Mouse (Mus musculus): ENCODE data around the gene Gm2974.
"Not testable (repeated sequence)": the region's sequence is repeated elsewhere in the genome, so short reads cannot be mapped to it uniquely, and the experiment has no call there.

Gm2974 gene

DNA sequence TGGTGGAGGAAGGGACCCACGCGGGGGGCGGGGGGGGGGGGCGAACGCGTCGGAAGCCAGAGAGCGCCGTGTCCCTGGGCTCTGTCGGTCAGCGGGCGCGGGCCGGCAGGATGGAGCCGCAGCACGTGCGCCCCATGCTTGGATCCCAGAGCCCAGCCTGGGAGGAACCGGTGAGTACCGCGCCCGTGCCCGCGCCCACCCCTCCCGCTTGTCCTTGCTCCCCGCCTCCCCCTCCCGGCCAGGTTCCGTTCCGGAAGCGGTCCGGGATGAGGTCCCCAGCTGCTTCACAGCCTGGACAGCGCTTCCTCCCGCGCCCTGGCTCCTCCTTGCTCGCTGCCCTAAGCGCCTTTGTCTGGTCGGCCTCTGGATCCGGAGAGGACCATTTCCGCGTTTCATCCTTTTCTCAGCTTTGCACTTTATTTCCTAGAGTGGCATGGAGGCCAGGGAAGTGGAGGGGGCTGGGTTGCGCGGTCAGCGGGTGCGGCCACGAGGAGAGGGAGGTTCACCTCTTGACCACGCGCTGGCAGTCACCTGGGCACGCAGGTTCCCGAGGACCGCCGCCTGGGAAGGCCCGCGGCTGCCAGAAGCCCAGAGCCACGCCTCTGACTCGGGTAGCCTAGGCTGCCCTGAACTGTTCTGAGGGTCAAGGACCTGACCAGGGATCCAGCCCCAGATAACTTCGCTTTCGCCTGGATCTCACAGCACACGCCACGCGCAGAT is at the start of gene Gm2974:
TSS of gene Gm2974 (plus strand) at position 86 of the 720 bp plus-strand sequence.
- DNase-seq (ENCODE audit: low spot score in 2 of 2) = not testable (repeated sequence)

DNA sequence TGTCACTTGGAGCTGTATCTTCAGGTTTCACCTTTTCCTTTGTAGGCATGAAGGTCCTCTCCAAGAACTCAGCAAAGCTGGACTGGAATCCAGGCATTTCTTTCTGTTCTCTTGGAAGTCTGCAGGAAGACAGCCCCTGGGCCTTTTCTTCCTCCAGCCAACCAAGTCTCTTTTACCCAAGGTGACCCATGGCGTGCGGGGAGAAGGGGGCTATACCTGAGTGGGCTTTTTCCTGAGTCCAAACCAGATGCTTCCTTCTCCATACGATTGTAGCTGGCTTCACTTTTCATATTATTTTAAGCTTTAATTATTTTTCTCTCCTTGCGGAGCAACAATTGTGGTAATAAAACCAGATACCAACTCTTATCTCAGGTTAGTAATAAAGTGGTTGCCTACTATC is 40.7 kb upstream of the Gm2974 start:
- not testable (repeated sequence) for DNase-seq (ENCODE audit: low spot score in 2 of 2)

DNA sequence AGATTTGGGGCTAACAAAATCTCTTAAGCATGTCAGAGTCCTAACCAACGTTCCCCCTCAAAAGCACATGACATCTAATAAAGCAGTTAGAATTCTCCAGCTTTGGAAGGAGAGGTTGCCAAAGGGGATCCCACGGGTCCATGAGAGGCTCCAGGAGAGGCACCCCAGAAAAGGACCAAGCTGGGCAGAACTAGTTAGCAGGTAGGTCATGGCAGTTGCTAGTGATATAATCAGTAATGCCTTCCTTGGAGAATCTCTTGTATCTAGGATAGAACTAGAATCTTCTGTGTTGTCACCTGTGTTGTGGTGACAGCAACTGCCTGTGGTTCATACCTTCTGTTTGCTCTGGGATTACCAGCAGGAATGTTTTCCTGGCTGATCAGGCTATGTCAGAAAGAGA is 17.6 kb upstream of the Gm2974 start, which contains the start of gene Gm3127:
TSS of gene Gm3127 (plus strand) at position 301 of the 400 bp plus-strand sequence.
- DNase-seq (ENCODE audit: low spot score in 2 of 2) = not testable (repeated sequence)

DNA sequence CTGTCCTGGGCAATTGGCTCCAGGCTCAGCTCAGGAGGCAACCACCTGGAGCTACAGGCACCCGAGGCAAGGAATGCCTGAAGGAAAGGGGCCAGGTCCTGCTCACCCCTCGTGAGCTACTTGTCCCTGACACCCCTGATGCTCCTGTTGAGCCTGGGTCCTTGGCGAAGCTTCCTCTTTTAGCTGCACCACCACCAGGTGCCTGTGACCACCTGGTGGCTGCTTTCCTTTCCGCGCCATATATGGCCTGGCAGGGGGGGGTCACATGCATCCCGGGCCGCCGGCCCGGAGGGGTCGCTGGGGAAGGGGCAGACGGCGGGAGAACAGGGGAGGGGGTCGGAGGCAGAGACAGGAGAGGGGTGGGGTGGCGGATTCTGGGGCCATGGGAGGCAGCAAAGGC is 346 bp upstream of the Gm2974 start:
- not testable (repeated sequence) for DNase-seq (ENCODE audit: low spot score in 2 of 2)

DNA sequence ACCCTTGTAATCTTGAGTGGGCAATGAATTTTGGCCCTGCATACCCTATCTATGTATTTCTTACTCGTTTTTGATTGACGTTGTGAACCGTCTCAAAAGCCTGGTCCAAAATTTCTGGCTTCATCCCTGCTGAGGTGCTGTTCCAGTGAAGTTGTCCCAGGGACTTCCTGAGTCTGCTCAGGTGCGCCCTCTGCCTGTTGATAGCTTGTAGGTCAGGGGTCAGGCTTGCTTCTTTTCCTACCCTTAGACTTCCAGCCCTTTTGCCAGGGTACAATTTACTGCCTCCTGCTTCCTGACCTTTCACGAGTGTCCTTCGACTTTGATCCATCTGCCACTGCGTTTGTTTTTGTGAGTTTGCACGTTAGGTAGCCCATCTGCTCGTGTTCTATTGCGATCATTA is 999 bp downstream of the Gm2974 start:
- not testable (repeated sequence) for DNase-seq (ENCODE audit: low spot score in 2 of 2)

DNA sequence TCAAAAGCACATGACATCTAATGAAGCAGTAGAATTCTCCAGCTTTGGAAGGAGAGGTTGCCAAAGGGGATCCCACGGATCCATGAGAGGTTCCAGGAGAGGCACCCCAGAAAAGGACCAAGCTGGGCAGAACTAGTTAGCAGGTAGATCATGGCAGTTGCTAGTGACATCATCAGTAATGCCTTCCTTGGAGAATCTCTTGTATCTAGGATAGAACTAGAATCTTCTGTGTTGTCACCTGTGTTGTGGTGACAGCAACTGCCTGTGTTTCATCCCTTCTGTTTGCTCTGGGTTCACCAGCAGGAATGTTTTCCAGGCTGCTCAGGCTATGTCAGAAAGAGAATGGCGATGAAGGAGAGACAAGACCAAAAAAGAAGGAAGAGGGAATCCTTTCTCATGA is 67.0 kb downstream of the Gm2974 start, which contains the start of gene Gm3138:
TSS of gene Gm3138 (plus strand) at position 301 of the 400 bp plus-strand sequence.
- not testable (repeated sequence) for DNase-seq (ENCODE audit: low spot score in 2 of 2)

All from right cerebral cortex, adult 2 months (tissue).